Mouse (Mus musculus) forebrain, embryonic 13.5 days (tissue): ENCODE measurements at regions not wholly inside any gene's neighbourhood (a gene's known extent, or its start where the extent isn't known, plus 50 kb on each side); places are given as distances from the start of the nearest gene placed in this dataset.
"Not testable (repeated sequence)": the region's sequence is repeated elsewhere in the genome, so short reads cannot be mapped to it uniquely, and the experiment has no call there.

Experiments
- ATAC-seq: fragments of 200-750 bp; cut with Nextera tagmentation; 2 replicates; pipeline ENCODE4 v1.8.0; 2017
- H3K27ac ChIP-seq: fragments of 300-500 bp; sonication (generic); 2 replicates; pipeline ENCODE4 v1.5.1; 2015; ENCODE audit warnings: inconsistent platforms, mild to moderate bottlenecking, moderate library complexity
- H3K27me3 ChIP-seq: fragments of 300-500 bp; sonication (generic); 2 replicates; pipeline ENCODE4 v1.6.1; 2015; ENCODE audit warnings: mild to moderate bottlenecking, inconsistent platforms
- H3K36me3 ChIP-seq: fragments of 300-500 bp; sonication (generic); 2 replicates; pipeline ENCODE4 v1.6.1; 2015; ENCODE audit warnings: mild to moderate bottlenecking, inconsistent platforms; ENCODE audit not compliant: poor library complexity, severe bottlenecking
- H3K4me1 ChIP-seq: fragments of 300-500 bp; sonication (generic); 2 replicates; pipeline ENCODE4 v1.6.1; 2015; ENCODE audit warnings: inconsistent platforms
- H3K4me2 ChIP-seq: fragments of 300-500 bp; sonication (generic); 2 replicates; pipeline ENCODE4 v1.6.1; 2015; ENCODE audit warnings: inconsistent platforms, mild to moderate bottlenecking, moderate library complexity
- H3K4me3 ChIP-seq: fragments of 300-500 bp; sonication (generic); 2 replicates; pipeline ENCODE4 v1.5.1; 2015; ENCODE audit warnings: mild to moderate bottlenecking, inconsistent platforms
- H3K9ac ChIP-seq: fragments of 300-500 bp; sonication (generic); 2 replicates; pipeline ENCODE4 v1.6.1; 2015; ENCODE audit warnings: mild to moderate bottlenecking, inconsistent platforms
- H3K9me3 ChIP-seq: fragments of 300-500 bp; sonication (generic); replicated peaks from 2 replicates; pipeline ENCODE4 v1.6.1; 2016; ENCODE audit warnings: inconsistent platforms
- WGBS: fragments of 180-500 bp; shearing (Covaris S2); methylation state at CpG from one replicate; pipeline ENCODE4 v1.1.7; 2015; 5-methylcytosine and 5-hydroxymethylcytosine counted together

DNA sequence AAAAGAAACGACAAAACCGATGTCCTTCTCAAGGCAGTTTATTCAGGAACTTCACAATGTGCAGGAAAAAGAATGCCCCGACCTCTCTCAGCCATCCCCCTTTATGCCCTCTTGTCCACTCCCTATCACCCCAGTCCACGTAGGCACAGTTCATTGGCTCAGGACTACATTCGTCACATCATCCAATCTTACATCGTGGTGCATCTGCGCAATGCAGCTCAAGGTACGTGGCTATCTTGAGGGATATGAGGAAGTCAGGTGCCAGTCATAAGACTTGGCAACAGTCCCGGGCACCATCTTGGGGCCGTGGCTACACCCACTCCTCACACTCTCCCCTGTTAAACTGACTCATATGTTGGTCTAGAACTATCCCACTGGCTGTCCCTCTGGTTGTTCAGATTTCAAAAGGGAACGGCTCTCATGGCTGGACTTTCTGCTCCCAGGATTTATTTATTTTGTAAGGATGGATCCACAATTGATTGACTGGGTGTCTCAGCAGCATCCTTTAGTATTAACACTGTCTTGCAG lies 87.4 kb upstream of the Olfr1402 start:
- not testable (repeated sequence) for H3K4me2 ChIP-seq, H3K4me1 ChIP-seq, H3K4me3 ChIP-seq, H3K36me3 ChIP-seq, H3K9me3 ChIP-seq, ATAC-seq, H3K27ac ChIP-seq, H3K9ac ChIP-seq, H3K27me3 ChIP-seq
- WGBS: 90% methylated on average over 11 of the region's 11 CpGs

DNA sequence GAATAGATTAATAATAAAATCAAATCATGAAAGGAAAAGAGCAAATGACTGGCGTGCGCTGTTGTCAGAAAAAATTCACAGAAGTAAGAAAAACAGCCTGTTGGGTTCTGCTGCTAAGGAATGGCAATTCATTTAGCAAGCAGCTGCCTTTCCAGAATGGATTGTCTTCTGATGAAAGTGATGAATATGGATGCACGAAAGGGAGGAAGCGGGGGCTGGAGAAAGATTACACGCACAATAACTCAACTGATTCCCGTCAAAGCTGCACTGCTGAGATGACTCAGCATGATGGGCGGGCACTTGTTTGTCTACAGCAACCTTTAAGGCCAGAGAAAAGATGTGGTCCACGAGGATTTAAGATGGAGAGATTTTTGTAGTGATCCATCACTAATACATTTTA lies 85.4 kb upstream of the Olfr1402 start:
- Histone ChIP-seq H3K4me2 (no peak overlapping the region), H3K36me3 (no peaks in the 10 kb centered on the region), H3K27ac (no peak overlapping the region), H3K9me3 (no peaks in the 10 kb centered on the region), H3K4me1 (no peaks in the 10 kb centered on the region), H3K27me3 (no peaks in the 10 kb centered on the region), H3K4me3 (no peak overlapping the region), H3K9ac (no peak overlapping the region)
- ATAC-seq: 0 out of 2 replicates have a peak, but pooled peaks have one; percentile 41
- 49% methylated on average over 8 of the region's 8 CpGs for WGBS

DNA sequence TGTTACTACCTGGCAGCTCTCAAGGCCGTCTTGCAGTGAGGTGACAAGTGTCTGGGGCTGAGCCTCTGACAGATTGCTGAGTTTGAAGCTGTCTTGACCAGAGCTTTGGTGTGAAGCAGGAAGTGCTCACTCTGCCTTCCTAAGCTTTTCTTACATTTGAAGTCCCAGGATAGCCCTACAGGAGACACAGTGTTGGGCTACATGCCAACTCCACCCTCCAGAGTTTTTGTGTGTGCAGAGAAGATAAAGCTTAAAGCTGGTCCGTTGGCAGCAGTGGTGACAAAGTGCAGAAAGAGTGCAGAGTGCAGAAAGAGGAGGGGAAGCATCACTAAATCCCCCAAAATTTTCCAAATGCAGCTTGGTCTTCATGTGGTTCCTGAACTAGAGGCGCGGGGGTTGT lies 70.1 kb upstream of the Olfr1402 start:
- Histone ChIP-seq H3K36me3 (no peaks in the 10 kb centered on the region), H3K27me3 (no peaks in the 10 kb centered on the region), H3K4me3 (no peak overlapping the region), H3K9ac (no peak overlapping the region), H3K27ac (no peak overlapping the region), H3K4me2 (no peak overlapping the region), H3K4me1 (no peaks in the 10 kb centered on the region), H3K9me3 (no peaks in the 10 kb centered on the region)
- 65% methylated on average over 4 of the region's 4 CpGs for WGBS
- ATAC-seq: no peak

DNA sequence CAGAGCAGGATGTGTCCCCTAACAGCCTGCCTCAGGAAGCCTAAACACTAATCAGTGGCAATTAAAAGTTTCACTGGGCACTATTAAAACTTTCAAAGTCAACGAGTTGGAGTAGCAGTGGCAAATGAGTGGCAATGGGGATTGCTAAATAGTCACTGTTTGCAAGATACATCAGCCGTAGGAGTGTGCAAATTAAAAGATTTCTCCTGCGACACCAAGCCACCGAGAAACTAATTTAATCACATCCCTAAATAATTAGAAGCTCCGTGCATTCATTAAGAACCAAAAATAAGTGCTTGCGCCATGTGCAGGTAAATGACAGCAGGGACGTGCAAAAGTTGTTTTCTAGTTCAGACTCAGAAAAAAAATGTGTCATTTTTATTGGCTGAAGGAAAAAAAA lies 69.4 kb upstream of the Olfr1402 start:
- WGBS: 43% methylated on average over 7 of the region's 7 CpGs
- Histone ChIP-seq H3K4me2 (no peak overlapping the region), H3K9ac (no peak overlapping the region), H3K4me3 (no peak overlapping the region), H3K9me3 (no peaks in the 10 kb centered on the region), H3K27ac (no peak overlapping the region), H3K27me3 (no peaks in the 10 kb centered on the region), H3K36me3 (no peaks in the 10 kb centered on the region), H3K4me1 (no peaks in the 10 kb centered on the region)
- ATAC-seq: no peak

DNA sequence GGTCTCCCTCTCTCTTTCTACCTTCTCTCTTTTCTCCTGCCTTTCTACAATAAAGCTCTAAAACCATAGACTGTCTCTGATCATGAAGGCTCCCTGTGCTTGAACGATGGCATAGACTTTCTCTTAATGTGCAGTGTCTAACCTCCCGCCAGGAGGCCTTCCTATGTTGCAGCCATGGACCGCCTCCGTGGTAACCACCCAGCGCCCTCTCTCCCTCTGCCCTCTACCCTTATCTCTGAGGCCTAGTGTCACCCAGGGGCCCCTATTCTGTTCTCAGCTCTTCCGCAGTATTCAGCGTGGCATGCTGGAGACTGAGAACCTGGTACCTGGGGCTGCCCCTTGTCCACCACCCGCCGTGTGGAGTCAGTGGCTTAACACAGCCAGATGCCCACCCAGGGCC lies 67.5 kb upstream of the Olfr1402 start:
- Histone ChIP-seq H3K4me1 (no peaks in the 10 kb centered on the region), H3K4me2 (no peak overlapping the region), H3K36me3 (no peaks in the 10 kb centered on the region), H3K9ac (no peak overlapping the region), H3K27me3 (no peaks in the 10 kb centered on the region), H3K4me3 (no peak overlapping the region), H3K9me3 (no peaks in the 10 kb centered on the region), H3K27ac (no peak overlapping the region)
- no peak for ATAC-seq
- 93% methylated on average over 9 of the region's 9 CpGs for WGBS
